Mouse (Mus musculus) C2C12 (cell line): ENCODE data around the gene Ssr3. TPM values are rescaled to one million over a fixed set of nuclear protein-coding genes. Genes with fewer than 3 reads are reported as not detected.

Source experiments
- H3K27me3 ChIP-seq: one replicate; pipeline ENCODE4 v1.6.1; 2011; ENCODE audit not compliant: control insufficient read depth, insufficient read depth, insufficient read length
- H3K36me3 ChIP-seq: one replicate; pipeline ENCODE4 v1.6.1; 2011; ENCODE audit not compliant: control insufficient read depth, insufficient read depth
- H3K4me3 ChIP-seq: one replicate; pipeline ENCODE4 v1.5.1; 2011; ENCODE audit warnings: mild to moderate bottlenecking, control low read depth; ENCODE audit not compliant: poor library complexity, insufficient read depth, severe bottlenecking
- H3K79me2 ChIP-seq: one replicate; pipeline ENCODE4 v1.6.1; 2011; ENCODE audit not compliant: control insufficient read depth, insufficient read depth
- H3K79me3 ChIP-seq: one replicate; pipeline ENCODE4 v1.6.1; 2011; ENCODE audit warnings: low read depth, control low read depth
- H3ac ChIP-seq: one replicate; pipeline ENCODE3; 2011; ENCODE audit warnings: low read depth; ENCODE audit not compliant: control insufficient read depth, insufficient read length
- CEBPB ChIP-seq: IDR thresholded peaks from one replicate; pipeline ENCODE4 v1.6.1; 2011; ENCODE audit warnings: low read depth, mild to moderate bottlenecking, control low read depth, moderate library complexity
- CTCF ChIP-seq: IDR thresholded peaks from one replicate; pipeline ENCODE4 v1.5.1; 2011; ENCODE audit not compliant: control insufficient read depth, insufficient read depth, insufficient read length
- FOSL1 ChIP-seq: IDR thresholded peaks from one replicate; pipeline ENCODE4 v1.8.0; 2011; ENCODE audit warnings: mild to moderate bottlenecking, low read length; ENCODE audit not compliant: poor library complexity, insufficient read depth, severe bottlenecking
- MAX ChIP-seq: IDR thresholded peaks from one replicate; pipeline ENCODE4 v1.6.1; 2011; ENCODE audit warnings: mild to moderate bottlenecking, control low read depth
- MYOD1 ChIP-seq: IDR thresholded peaks from one replicate; pipeline ENCODE4 v1.6.1; 2011; ENCODE audit warnings: low read depth; ENCODE audit not compliant: control insufficient read depth, insufficient read length
- MYOG ChIP-seq: IDR thresholded peaks from one replicate; pipeline ENCODE4 v1.6.1; 2011; ENCODE audit not compliant: control insufficient read depth, insufficient read length; ENCODE audit errors: extremely low read depth
- USF1 ChIP-seq: IDR thresholded peaks from one replicate; pipeline ENCODE4 v1.6.1; 2011; ENCODE audit warnings: low read depth, mild to moderate bottlenecking, control low read depth, moderate library complexity
- polyA plus RNA-seq: library from polyadenylated mRNA; unstranded; fragments of >200 nt; fragmentation: generic; extraction: Trizol; gene quantifications from one replicate; pipeline ENCODE4 v1.2.1, GENCODE M21; 2012; ENCODE audit warnings: missing spikeins

The Ssr3 gene
- polyA plus RNA-seq, 1 experiment: 94.4 TPM

GRCm38 (mm10) chr3:65372552-65372951, 19.9 kb downstream of the Ssr3 start:
- no peak for TF ChIP-seq CTCF
- no peak for TF ChIP-seq MYOG
- TF ChIP-seq MAX: no peak
- TF ChIP-seq MYOD1: no peak
- no peak for TF ChIP-seq FOSL1
- no peak for TF ChIP-seq CEBPB
- TF ChIP-seq USF1: no peak
- Histone ChIP-seq H3K36me3 (peaks cover 62% of the 10 kb centered on the region), H3K4me3 (no peak overlapping the region), H3K27me3 (no peaks in the 10 kb centered on the region), H3K79me2 (no peaks in the 10 kb centered on the region), H3K79me3 (peaks cover 7% of the 10 kb centered on the region), H3ac (no peak overlapping the region)

DNA sequence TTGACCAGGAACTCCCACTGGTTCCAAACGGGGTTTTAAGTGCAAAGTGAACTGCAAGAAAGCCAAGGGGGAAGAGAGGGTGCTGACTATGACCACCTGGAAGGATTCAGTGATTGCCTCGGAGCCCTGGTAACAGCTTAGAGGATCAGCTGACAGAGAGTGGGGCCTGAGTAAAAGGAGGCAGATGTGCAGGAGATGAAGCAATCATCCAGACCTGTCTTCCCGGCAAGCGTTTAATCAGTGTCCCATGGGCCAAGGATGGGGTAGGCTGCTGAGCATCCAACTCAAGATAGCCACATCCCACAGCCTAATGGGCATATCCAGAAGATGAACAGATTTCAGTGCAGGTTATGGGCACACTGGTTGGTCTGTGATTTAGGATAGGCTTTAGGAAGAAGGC, 24.5 kb downstream of the Ssr3 start:
- Histone ChIP-seq H3K4me3 (no peak overlapping the region), H3ac (no peak overlapping the region), H3K79me3 (no peaks in the 10 kb centered on the region), H3K27me3 (no peaks in the 10 kb centered on the region), H3K79me2 (no peaks in the 10 kb centered on the region), H3K36me3 (peaks cover 36% of the 10 kb centered on the region)
- no peak for TF ChIP-seq CTCF

DNA sequence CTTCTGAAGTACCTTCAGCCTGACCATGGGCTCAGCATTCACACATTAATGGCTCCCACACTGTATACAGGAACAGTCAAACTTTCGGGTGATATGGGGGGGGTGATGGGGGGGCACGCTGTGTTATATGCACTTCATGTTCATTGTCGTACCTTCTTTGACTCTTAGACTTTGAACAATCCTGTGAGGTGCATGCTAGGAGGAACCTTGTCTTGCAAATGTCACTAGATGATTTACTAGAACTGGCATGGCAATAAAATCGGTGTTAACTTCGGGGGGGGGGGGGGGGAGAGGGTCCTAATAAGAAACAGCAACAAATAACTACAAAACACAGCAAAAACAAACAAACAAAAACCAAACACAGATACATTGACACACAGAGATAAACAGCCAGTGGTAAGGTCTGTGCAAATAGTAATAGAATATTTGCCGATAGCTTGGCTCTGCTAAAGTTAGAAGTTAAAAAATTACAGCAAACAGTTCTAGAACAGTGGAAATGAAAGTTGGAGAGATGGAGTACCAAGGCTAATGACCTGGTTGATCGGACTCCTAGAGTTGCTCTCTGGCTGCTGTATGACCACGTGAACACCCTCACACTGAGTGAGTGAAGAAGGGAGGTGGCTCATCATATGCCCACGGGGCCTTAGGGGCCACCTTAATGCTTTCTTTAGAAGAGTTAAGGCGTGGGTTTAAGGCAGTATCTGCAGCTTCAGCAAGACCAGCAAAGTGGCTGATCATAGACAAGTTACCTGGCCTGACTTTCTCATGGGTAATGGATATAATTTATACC, 26.3 kb downstream of the Ssr3 start:
- no peaks in the 10 kb centered on the region for H3K27me3 ChIP-seq
- no peak overlapping the region for H3ac ChIP-seq
- H3K79me2 ChIP-seq: no peaks in the 10 kb centered on the region
- H3K4me3 ChIP-seq: no peak overlapping the region
- peaks cover 24% of the 10 kb centered on the region for H3K36me3 ChIP-seq
- H3K79me3 ChIP-seq: no peaks in the 10 kb centered on the region
- TF ChIP-seq MAX (no peak), MYOG (no peak), FOSL1 (no peak)

- no peak overlapping the region for H3K4me3 ChIP-seq
- TF ChIP-seq MYOG (no peak), USF1 (no peak), FOSL1 (no peak), CEBPB (no peak), MAX (no peak), CTCF (no peak), MYOD1 (no peak)
- no peaks in the 10 kb centered on the region for H3K27me3 ChIP-seq
- no peaks in the 10 kb centered on the region for H3K79me3 ChIP-seq
- no peaks in the 10 kb centered on the region for H3K79me2 ChIP-seq
- peaks cover 18% of the 10 kb centered on the region for H3K36me3 ChIP-seq
- no peak overlapping the region for H3ac ChIP-seq
These were observed 27.2 kb downstream of the Ssr3 start for GRCm38 (mm10) chr3:65365184-65365583.

GRCm38 (mm10) chr3:65363438-65363837, 29.0 kb downstream of the Ssr3 start:
- TF ChIP-seq FOSL1 (no peak), CEBPB (no peak), MAX (no peak)
- Histone ChIP-seq H3K4me3 (no peak overlapping the region), H3K79me3 (no peaks in the 10 kb centered on the region), H3K27me3 (no peaks in the 10 kb centered on the region), H3ac (no peak overlapping the region), H3K79me2 (no peaks in the 10 kb centered on the region), H3K36me3 (peaks cover 9% of the 10 kb centered on the region)

DNA sequence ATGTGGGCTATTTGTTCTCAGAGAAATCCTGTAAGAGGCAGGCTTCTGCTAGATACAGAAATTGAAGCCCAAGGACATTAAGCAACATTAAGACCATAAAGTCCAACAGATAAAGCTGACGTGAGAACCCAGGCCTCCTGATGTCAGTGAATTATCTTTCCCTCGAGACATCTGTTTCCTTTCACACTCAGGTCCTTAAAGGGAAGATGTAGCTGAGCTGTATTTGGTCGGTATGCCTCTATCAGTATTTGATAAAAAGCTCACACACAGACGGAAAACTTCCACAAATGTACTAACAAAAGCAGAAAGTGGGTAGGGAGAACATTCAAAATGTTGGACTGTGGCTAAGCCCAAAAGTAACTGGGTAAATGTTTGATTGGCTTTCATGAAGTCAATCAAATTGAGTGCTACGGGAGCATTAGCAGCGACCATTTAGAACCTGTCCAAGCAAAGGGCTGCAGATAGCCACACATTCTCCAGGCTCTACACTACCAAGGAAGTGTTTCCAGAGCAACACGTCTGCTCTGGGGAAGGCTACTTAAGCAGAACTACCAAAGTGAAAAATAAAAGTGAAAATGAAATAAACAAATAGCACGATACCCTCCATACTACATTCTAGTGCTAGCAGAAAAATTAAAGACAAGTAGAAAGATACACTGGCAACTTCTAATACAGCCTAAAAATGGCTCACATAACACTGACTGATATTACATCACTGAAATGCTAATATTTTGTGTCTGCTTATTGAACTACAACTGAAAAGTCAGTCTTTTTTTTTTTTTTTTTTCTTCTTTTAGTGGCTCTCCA, 32.1 kb downstream of the Ssr3 start:
- peaks cover 9% of the 10 kb centered on the region for H3K36me3 ChIP-seq
- H3K79me3 ChIP-seq: no peaks in the 10 kb centered on the region
- no peak for TF ChIP-seq CEBPB
- no peak for TF ChIP-seq MYOD1
- TF ChIP-seq MAX: no peak
- no peak for TF ChIP-seq MYOG
- TF ChIP-seq USF1: no peak
- no peak for TF ChIP-seq FOSL1
- no peak for TF ChIP-seq CTCF
- no peak overlapping the region for H3K4me3 ChIP-seq
- no peak overlapping the region for H3ac ChIP-seq
- no peaks in the 10 kb centered on the region for H3K27me3 ChIP-seq
- H3K79me2 ChIP-seq: no peaks in the 10 kb centered on the region
